Mouse (Mus musculus) CD8-positive naive resting alpha-beta T cell, adult 57 days (primary cell): ENCODE results near the gene Dcakd. TPM values are rescaled to one million over a fixed set of nuclear protein-coding genes. Genes with fewer than 3 reads are reported as not detected.

ENCODE experiments used
- total RNA-seq: library from RNA; stranded (reverse); gene quantifications from one replicate; pipeline ENCODE4 v1.2.4, GENCODE M21; 2023

Gene Dcakd
- 15.8 TPM for total RNA-seq

DNA sequence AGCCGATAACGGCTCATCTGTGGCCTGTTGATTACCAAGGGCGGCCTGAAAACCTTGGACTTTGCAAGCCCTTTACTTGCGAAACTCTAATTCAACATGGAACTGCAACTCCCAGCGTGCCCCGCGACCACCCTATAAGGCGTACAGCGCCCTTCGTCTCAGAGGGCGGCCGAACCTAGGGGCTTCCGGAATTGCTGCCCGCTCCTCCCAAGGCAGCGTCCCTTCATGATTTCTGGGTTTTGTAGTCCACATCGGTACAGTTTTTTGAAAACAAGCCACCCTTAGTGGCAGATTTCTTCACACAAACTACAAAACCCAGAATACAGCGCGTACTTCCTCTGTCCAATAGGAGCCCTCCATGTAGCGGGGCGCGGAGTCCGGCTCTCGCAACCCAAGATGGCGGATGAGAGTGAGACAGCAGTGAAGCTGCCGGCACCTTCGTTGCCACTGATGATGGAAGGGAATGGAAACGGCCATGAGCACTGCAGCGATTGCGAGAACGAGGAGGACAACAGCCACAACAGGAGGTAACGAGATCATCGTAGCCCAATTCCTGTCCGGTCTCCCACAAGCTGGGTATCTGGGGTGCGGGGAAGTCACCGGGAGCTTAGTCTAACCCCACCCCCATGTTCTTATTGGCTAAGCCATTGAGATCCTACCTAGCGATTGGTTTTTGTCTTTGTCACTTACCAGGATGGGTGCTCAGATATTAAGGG lies at the start of gene Dcakd, which contains the start of gene Nmt1:
Dcakd (minus strand) TSS at position 158 of the 716 bp plus-strand sequence.
Nmt1 (plus strand) TSS at position 15 of the 716 bp plus-strand sequence.

DNA sequence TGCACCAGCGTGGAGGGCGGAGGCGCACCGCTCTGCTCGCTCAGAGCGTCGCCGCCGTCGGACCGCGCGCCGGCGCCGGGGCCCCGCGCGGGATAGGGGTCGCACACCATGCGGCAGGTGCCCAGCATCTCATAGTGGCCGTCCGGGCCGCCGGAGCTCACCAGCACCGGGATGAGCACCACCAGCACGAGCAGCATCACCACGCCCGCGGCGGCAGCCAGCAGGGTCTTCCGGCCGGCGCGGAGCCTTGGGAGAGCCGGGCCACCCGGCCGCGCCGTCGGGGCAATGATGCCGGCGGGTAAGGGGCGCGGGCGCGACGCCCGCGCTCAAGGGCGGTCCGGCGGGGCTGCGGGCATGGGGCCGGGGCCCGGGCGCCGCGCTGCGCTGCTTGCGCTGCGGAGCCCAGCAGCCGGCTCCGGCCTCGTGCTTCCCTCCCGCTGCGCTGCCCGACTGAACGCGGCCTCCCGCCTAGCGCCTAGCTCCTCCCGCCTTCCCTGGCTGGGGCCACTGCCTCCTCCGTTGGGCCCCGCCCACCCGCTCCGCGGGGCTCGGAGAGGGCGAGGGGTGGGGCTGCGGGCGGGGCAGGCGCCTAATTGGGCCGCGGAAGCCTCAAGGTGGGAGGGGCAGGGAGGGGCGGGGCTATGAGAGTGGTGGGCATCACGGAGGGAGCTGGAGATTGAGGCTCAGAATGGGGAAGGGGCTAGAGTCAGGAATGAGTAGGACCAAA lies 81.7 kb downstream of the Dcakd start, which contains the start of gene C1ql1:
C1ql1 (minus strand) TSS at position 424 of the 727 bp plus-strand sequence.

Other genes starting within 250 kb of the Dcakd start
- gene Gjc1, start 208.6 kb downstream of the Dcakd start, total RNA-seq, result not detected
- not detected for gene Higd1b, start 192.5 kb downstream of the Dcakd start, total RNA-seq
- 149 TPM for gene Eftud2, start 147.3 kb downstream of the Dcakd start, total RNA-seq
- gene Ccdc103, start 147.1 kb downstream of the Dcakd start, total RNA-seq, result not detected
- gene Fam187a, start 143.2 kb downstream of the Dcakd start, total RNA-seq, result not detected
- gene Gfap, start 127.4 kb downstream of the Dcakd start, total RNA-seq, result not detected
- gene Kif18b, start 103.2 kb downstream of the Dcakd start, total RNA-seq, result 0.24 TPM
- gene C1ql1, start 81.6 kb downstream of the Dcakd start, total RNA-seq, result not detected
- 63.5 TPM for gene Nmt1, start 143 bp downstream of the Dcakd start, total RNA-seq
- not detected for gene Plcd3, start 73.3 kb upstream of the Dcakd start, total RNA-seq
- gene Acbd4, start 73.3 kb upstream of the Dcakd start, total RNA-seq, result 41.5 TPM
- gene Hexim1, start 87.9 kb upstream of the Dcakd start, total RNA-seq, result 129 TPM
- gene Hexim2, start 104.1 kb upstream of the Dcakd start, total RNA-seq, result 1.7 TPM
- gene Fmnl1, start 142.8 kb upstream of the Dcakd start, total RNA-seq, result 392 TPM
- gene 1700023F06Rik, start 180.2 kb upstream of the Dcakd start, total RNA-seq, result not detected
- not detected for gene Spata32, start 190.1 kb upstream of the Dcakd start, total RNA-seq
- 69.7 TPM for gene Map3k14, start 239.1 kb upstream of the Dcakd start, total RNA-seq